Mouse (Mus musculus) T-helper 1 cell (primary cell): ENCODE data around the gene Rnaseh2a.

ENCODE experiments used
- in situ Hi-C: fragments of 300-600 bp; cut with MboI, MseI; formaldehyde crosslinking; loops from one replicate; pipeline ENCODE4 v1.15.1; 2025; ENCODE audit warnings: high pct_unique_total_duplicates

Gene Rnaseh2a

GRCm38 (mm10) chr8:84907493-84907892 lies 62.1 kb downstream of the Rnaseh2a start:
- in situ Hi-C loops, result loop anchor here (5.0 kb wide), 1 partner anchor 35 kb away; the partner anchor contains the start of gene Syce2

DNA sequence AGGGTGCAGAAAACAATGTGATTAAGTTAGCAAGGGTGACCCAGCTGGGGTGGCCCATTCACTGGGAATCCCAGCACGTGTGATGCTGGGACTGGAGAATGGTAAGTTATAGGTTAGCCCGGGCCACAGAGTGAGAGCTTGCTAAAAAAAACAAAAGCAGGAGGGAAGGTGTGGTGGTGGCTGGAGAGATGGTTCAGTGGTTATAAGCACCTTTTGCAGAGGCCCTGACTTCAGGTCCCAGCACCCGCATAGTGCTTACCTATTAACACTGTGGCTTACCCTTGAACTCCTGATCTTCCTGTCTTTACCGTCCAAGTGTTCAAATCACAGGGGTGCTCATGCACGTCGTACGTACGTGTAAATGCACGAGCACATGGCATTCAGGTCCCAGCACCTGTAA lies 62.5 kb downstream of the Rnaseh2a start:
- in situ Hi-C loops, result loop anchor here (5.0 kb wide), 1 partner anchor 35 kb away; the partner anchor contains the start of gene Syce2
